Mouse (Mus musculus): Measurements from ENCODE around the gene Mslnl.

GRCm38 (mm10) chr17:25786781-25787504, 51.1 kb downstream of the Mslnl start:
- TF ChIP-seq CTCF (IDR thresholded peaks at IDR 0.05; ENCODE audit: low read depth, low read length), result no peak
- no peak for TF ChIP-seq GATA1 (IDR thresholded peaks at IDR 0.05; ENCODE audit: borderline replicate concordance, low read length)
- no peak for TF ChIP-seq GATA2 (IDR thresholded peaks at IDR 0.05; ENCODE audit: borderline replicate concordance, low read depth, low read length)
- no peak for TF ChIP-seq TAL1 (conservative IDR thresholded peaks at IDR 0.05; ENCODE audit: low read depth, low read length)
- no peak for TF ChIP-seq POLR2AphosphoS5 (IDR thresholded peaks at IDR 0.05; ENCODE audit: insufficient replicate concordance, low read depth, low read length)

Measured in G1E (cell line).